Mouse (Mus musculus): ENCODE results near the gene Olfr690. TPM values are rescaled to one million over a fixed set of nuclear protein-coding genes. Genes with fewer than 3 reads are reported as not detected.
"Not testable (repeated sequence)": the region's sequence is repeated elsewhere in the genome, so short reads cannot be mapped to it uniquely, and the experiment has no call there.

Olfr690 gene
- total and polyA plus RNA-seq, 3 experiments = not detected

- no peak for TF ChIP-seq CHD1 (IDR thresholded peaks at IDR 0.05; ENCODE audit: low read depth, low read length)
- no peak for TF ChIP-seq CTCF (IDR thresholded peaks at IDR 0.05 in 2 of 3, conservative IDR thresholded peaks at IDR 0.05 in 1 of 3; ENCODE audit: control insufficient read depth in 1 of 3, insufficient read depth in 1 of 3, low read depth in 2 of 3, low read length in 3 of 3, poor library complexity in 1 of 3, severe bottlenecking in 1 of 3)
- TF ChIP-seq TAL1 (IDR thresholded peaks at IDR 0.05; ENCODE audit: low read length) = no peak
- TF ChIP-seq POLR2AphosphoS5 (IDR thresholded peaks at IDR 0.05; ENCODE audit: borderline replicate concordance, low read depth, low read length) = no peak
- TF ChIP-seq TCF12 (IDR thresholded peaks at IDR 0.05; ENCODE audit: low read depth, low read length) = no peak
- no peak for TF ChIP-seq ZNF384 (IDR thresholded peaks at IDR 0.05; ENCODE audit: low read depth, low read length)
- TF ChIP-seq MYC (IDR thresholded peaks at IDR 0.05; ENCODE audit: low read depth, low read length) = no peak
- no peak for TF ChIP-seq EP300 (IDR thresholded peaks at IDR 0.05; ENCODE audit: low read depth in 1 of 2, low read length in 2 of 2)
- TF ChIP-seq SMC3 (IDR thresholded peaks at IDR 0.05; ENCODE audit: low read depth, low read length) = no peak
- TF ChIP-seq ZKSCAN1 (IDR thresholded peaks at IDR 0.05; ENCODE audit: low read depth, low read length) = no peak
- TF ChIP-seq POLR2AphosphoS2 (IDR thresholded peaks at IDR 0.05; ENCODE audit: low read length) = no peak
- TF ChIP-seq GABPA (IDR thresholded peaks at IDR 0.05; ENCODE audit: low read depth, low read length) = no peak
- TF ChIP-seq NRF1 (IDR thresholded peaks at IDR 0.05; ENCODE audit: insufficient read depth, low read depth, low read length, poor library complexity, severe bottlenecking) = no peak
- TF ChIP-seq BHLHE40 (IDR thresholded peaks at IDR 0.05; ENCODE audit: borderline replicate concordance, low read depth, low read length) = no peak
- no peak for TF ChIP-seq NELFE (IDR thresholded peaks at IDR 0.05; ENCODE audit: low read depth, low read length)
- TF ChIP-seq CHD2 (IDR thresholded peaks at IDR 0.05; ENCODE audit: low read length) = no peak
- Histone ChIP-seq H3K79me2 (ENCODE audit: control insufficient read depth, insufficient read depth, low read length, poor library complexity) (no peaks in the 10 kb centered on the region), H3K27ac (ENCODE audit: control insufficient read depth, low read depth, low read length) (no peak overlapping the region), H3K9ac (ENCODE audit: control insufficient read depth, low read depth, low read length, poor library complexity, severe bottlenecking) (no peak overlapping the region), H3K27me3 (ENCODE audit: control insufficient read depth in 1 of 2, insufficient read depth in 2 of 2, low read length in 2 of 2) (no peaks in the 10 kb centered on the region), H3K9me3 (replicated peaks; ENCODE audit: insufficient read depth, low read length) (no peaks in the 10 kb centered on the region), H3K4me1 (ENCODE audit: control insufficient read depth in 1 of 2, insufficient read depth in 2 of 2, low read length in 2 of 2) (no peaks in the 10 kb centered on the region), H3K4me3 (ENCODE audit: control insufficient read depth in 1 of 2, insufficient read depth in 1 of 2, low read depth in 2 of 2, low read length in 2 of 2) (no peak overlapping the region), H3K36me3 (ENCODE audit: control insufficient read depth in 1 of 2, insufficient read depth in 2 of 2, low read length in 2 of 2) (no peaks in the 10 kb centered on the region)
- DNase-seq (ENCODE audit: low read depth, low spot score) = no peak
Measured at GRCm38 (mm10) chr7:105367268-105367667, 33.4 kb upstream of the Olfr690 start.

DNA sequence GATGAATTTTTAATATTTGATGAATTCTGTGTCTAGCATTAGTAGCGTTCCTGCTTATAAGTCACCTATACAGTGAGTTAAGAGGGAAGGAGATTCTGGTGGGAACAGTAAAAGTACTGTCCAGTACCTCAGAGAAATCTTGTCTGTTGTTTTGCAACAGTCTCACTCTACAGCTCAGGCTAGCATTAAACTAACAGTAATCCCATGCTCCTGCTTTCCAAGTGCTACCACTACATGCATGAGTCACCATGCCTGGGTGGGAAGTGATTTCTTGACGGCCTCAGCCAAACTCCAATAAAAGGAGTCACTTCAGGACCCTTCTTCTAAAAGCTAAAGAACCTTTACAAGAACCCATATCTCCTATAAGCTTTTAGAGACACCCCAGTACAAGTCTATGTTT, 27.8 kb upstream of the Olfr690 start:
- no peak for DNase-seq (ENCODE audit: low read depth, low spot score)
- Histone ChIP-seq H3K9ac (ENCODE audit: control insufficient read depth, low read depth, low read length, poor library complexity, severe bottlenecking) (no peak overlapping the region), H3K27ac (ENCODE audit: control insufficient read depth, low read depth, low read length) (no peak overlapping the region), H3K4me1 (ENCODE audit: control insufficient read depth in 1 of 2, insufficient read depth in 2 of 2, low read length in 2 of 2) (no peaks in the 10 kb centered on the region), H3K27me3 (ENCODE audit: control insufficient read depth in 1 of 2, insufficient read depth in 2 of 2, low read length in 2 of 2) (no peaks in the 10 kb centered on the region), H3K4me3 (ENCODE audit: control insufficient read depth in 1 of 2, insufficient read depth in 1 of 2, low read depth in 2 of 2, low read length in 2 of 2) (no peak overlapping the region), H3K36me3 (ENCODE audit: control insufficient read depth in 1 of 2, insufficient read depth in 2 of 2, low read length in 2 of 2) (no peaks in the 10 kb centered on the region), H3K9me3 (replicated peaks; ENCODE audit: insufficient read depth, low read length) (no peaks in the 10 kb centered on the region), H3K79me2 (ENCODE audit: control insufficient read depth, insufficient read depth, low read length, poor library complexity) (no peaks in the 10 kb centered on the region)
- TF ChIP-seq CTCF (IDR thresholded peaks at IDR 0.05 in 2 of 3, conservative IDR thresholded peaks at IDR 0.05 in 1 of 3; ENCODE audit: control insufficient read depth in 1 of 3, insufficient read depth in 1 of 3, low read depth in 2 of 3, low read length in 3 of 3, poor library complexity in 1 of 3, severe bottlenecking in 1 of 3) = no peak
- no peak for TF ChIP-seq TCF12 (IDR thresholded peaks at IDR 0.05; ENCODE audit: low read depth, low read length)
- TF ChIP-seq KAT2A (conservative IDR thresholded peaks at IDR 0.05; ENCODE audit: low read depth, low read length) = no peak
- TF ChIP-seq MXI1 (IDR thresholded peaks at IDR 0.05; ENCODE audit: low read depth, low read length) = no peak
- no peak for TF ChIP-seq ZKSCAN1 (IDR thresholded peaks at IDR 0.05; ENCODE audit: low read depth, low read length)
- no peak for TF ChIP-seq NELFE (IDR thresholded peaks at IDR 0.05; ENCODE audit: low read depth, low read length)
- no peak for TF ChIP-seq GABPA (IDR thresholded peaks at IDR 0.05; ENCODE audit: low read depth, low read length)

DNA sequence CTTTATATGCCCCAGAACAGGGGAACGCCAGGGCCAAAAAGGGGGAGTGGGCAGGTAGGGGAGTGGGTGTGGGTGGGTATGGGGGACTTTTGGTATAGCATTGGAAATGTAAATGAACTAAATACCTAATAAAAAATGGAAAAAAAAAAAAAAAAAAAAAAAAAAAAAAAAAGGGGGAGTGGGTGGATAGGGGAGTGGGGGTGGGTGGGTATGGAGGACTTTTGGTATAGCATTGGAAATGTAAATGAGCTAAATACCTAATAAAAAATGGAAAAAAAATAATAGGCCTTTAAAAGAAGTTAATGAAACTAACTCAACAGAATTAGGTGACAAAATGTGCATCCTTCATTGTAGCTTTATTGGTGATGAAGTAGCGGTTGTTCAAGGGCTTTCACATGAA, 22.6 kb upstream of the Olfr690 start:
- H3K36me3 ChIP-seq (ENCODE audit: control insufficient read depth in 1 of 2, insufficient read depth in 2 of 2, low read length in 2 of 2); H3K79me2 ChIP-seq (ENCODE audit: control insufficient read depth, insufficient read depth, low read length, poor library complexity); H3K4me1 ChIP-seq (ENCODE audit: control insufficient read depth in 1 of 2, insufficient read depth in 2 of 2, low read length in 2 of 2); H3K27me3 ChIP-seq (ENCODE audit: control insufficient read depth in 1 of 2, insufficient read depth in 2 of 2, low read length in 2 of 2); DNase-seq (ENCODE audit: low read depth, low spot score); H3K4me3 ChIP-seq (ENCODE audit: control insufficient read depth in 1 of 2, insufficient read depth in 1 of 2, low read depth in 2 of 2, low read length in 2 of 2); H3K27ac ChIP-seq (ENCODE audit: control insufficient read depth, low read depth, low read length); H3K9ac ChIP-seq (ENCODE audit: control insufficient read depth, low read depth, low read length, poor library complexity, severe bottlenecking); H3K9me3 ChIP-seq (replicated peaks; ENCODE audit: insufficient read depth, low read length): not testable (repeated sequence)

DNA sequence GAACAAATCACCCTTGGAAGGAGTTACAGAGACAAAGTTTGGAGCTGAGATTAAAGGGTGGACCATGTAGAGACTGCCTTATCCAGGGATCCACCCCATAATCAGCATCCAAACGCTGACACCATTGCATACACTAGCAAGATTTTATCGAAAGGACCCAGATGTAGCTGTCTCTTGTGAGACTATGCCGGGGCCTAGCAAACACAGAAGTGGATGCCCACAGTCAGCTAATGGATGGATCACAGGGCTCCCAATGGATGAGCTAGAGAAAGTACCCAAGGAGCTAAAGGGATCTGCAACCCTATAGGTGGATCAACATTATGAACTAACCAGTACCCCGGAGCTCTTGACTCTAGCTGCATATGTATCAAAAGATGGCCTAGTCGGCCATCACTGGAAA, 22.2 kb upstream of the Olfr690 start:
- not testable (repeated sequence) for H3K9ac ChIP-seq (ENCODE audit: control insufficient read depth, low read depth, low read length, poor library complexity, severe bottlenecking); DNase-seq (ENCODE audit: low read depth, low spot score); H3K36me3 ChIP-seq (ENCODE audit: control insufficient read depth in 1 of 2, insufficient read depth in 2 of 2, low read length in 2 of 2); H3K27ac ChIP-seq (ENCODE audit: control insufficient read depth, low read depth, low read length); H3K79me2 ChIP-seq (ENCODE audit: control insufficient read depth, insufficient read depth, low read length, poor library complexity); H3K9me3 ChIP-seq (replicated peaks; ENCODE audit: insufficient read depth, low read length); H3K27me3 ChIP-seq (ENCODE audit: control insufficient read depth in 1 of 2, insufficient read depth in 2 of 2, low read length in 2 of 2); H3K4me1 ChIP-seq (ENCODE audit: control insufficient read depth in 1 of 2, insufficient read depth in 2 of 2, low read length in 2 of 2); H3K4me3 ChIP-seq (ENCODE audit: control insufficient read depth in 1 of 2, insufficient read depth in 1 of 2, low read depth in 2 of 2, low read length in 2 of 2)
